Mouse (Mus musculus) stomach, embryonic 15.5 days (tissue): Measurements from ENCODE around the gene Pik3cb. TPM values are rescaled to one million over a fixed set of nuclear protein-coding genes. Genes with fewer than 3 reads are reported as not detected.

Experiments
- polyA plus RNA-seq: library from polyadenylated mRNA; unstranded; fragments of >200 nt; fragmentation: Nextera tagmentation; extraction: Ambion mirVana; gene quantifications from 2 replicates; pipeline ENCODE4 v1.2.1, GENCODE M21; 2015

Gene Pik3cb
- polyA plus RNA-seq, 1 experiment from 2014 or later: 1.3 TPM

Other genes with a start within 250 kb of the Pik3cb start
- not detected in 2 replicates for gene 7420426K07Rik, start 237.5 kb downstream of the Pik3cb start, polyA plus RNA-seq
- gene Foxl2, start 185.3 kb downstream of the Pik3cb start, polyA plus RNA-seq: not detected in 2 replicates
- gene Faim, start 154.2 kb downstream of the Pik3cb start, polyA plus RNA-seq: 41.5 and 42.1 TPM in 2 replicates
- gene Gm1123, start 104.9 kb downstream of the Pik3cb start, polyA plus RNA-seq: 2.2 and 2.9 TPM in 2 replicates
- not detected in 2 replicates for gene Faiml, start 96.6 kb upstream of the Pik3cb start, polyA plus RNA-seq
- gene Cep70, start 102.7 kb upstream of the Pik3cb start, polyA plus RNA-seq: 30.0 and 32.9 TPM in 2 replicates
- gene Esyt3, start 217.9 kb upstream of the Pik3cb start, polyA plus RNA-seq: 0.45 and 0.50 TPM in 2 replicates